Mouse (Mus musculus): ENCODE measurements around the gene Amer3.
"Not testable (repeated sequence)": the region's sequence is repeated elsewhere in the genome, so short reads cannot be mapped to it uniquely, and the experiment has no call there.

Amer3 gene

DNA sequence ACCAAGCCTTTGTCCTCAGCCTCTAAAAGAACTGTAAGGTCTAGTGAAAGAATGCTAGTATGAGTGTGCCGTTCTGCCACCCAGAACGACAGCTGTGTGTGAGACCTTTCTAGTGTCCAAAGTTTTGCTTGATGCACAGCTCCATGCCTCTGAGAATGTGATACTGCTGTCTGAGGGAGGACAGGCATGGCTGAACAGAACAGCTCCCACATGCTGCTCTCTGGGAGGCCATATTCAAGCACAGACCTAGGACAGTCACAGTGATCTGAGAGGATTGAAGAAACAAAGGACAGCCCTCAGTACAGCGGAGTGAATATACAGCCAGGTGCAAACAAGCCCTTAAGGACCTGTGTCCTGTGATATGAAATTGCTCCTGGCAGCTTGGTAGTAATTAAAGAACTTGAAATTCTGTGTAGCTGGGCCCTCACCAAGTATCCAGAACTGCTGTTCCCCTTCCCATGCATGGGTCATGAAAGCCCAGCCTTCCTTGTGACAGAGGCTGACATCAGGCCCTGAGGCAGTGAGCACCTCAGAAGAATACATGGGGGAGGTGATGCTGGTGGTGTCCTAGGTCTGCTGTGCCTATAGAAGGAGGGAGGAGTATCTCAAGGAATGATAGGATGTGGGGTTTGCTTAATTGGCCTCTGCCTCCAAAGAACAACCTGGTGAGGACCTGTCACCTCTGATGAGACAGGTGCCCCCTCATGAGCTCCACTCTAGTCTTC is 22.0 kb downstream of the Amer3 start:
- no peak for DNase-seq

GRCm38 (mm10) chr1:34602363-34602762 is 22.9 kb downstream of the Amer3 start:
- DNase-seq, result peak; percentile 73

DNA sequence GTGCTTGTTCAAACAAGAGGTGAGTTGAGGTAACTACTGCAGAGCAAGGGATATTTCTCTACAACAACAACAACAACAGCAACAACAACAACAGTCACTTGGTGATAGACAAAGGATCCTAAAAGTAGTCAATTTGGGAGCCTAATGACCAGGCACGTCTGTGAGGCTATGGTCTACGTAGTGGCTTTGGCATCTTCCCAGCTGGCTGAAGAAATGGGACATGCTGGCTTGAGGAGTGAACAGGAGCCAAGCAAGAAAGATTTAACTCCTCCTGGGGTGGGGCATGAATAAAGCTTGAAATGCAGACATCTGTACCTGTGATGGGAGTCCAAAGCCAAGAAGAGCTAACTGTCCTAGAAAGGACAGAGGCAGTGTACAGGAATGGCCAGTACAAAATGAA is 34.3 kb downstream of the Amer3 start:
- no peak for DNase-seq

- not testable (repeated sequence) for DNase-seq
These were observed 40.7 kb downstream of the Amer3 start for GRCm38 (mm10) chr1:34620116-34620515.

DNA sequence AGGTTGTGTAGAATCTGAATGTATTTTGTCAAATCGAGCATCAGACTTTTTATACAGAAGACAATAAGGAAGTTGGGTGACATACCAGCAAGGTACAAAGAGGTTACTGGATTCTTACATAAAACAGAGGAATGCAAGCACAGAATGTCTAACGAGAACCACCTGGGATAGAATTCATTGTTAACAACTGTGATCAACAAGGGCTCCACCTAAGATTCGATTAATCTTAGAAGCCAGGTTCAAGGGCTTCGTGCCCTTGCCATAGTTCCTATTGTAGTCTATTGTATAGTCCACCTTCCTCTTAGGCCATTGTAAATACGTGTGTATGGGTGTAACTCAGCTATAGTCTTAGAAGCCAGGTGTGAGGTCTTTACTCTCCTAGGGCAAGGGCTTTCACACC is 41.3 kb downstream of the Amer3 start:
- not testable (repeated sequence) for DNase-seq

- no peak for DNase-seq
These were observed 56.3 kb downstream of the Amer3 start for GRCm38 (mm10) chr1:34635711-34636110.
